Mouse (Mus musculus): ENCODE data around the gene Uqcr11.

DNA sequence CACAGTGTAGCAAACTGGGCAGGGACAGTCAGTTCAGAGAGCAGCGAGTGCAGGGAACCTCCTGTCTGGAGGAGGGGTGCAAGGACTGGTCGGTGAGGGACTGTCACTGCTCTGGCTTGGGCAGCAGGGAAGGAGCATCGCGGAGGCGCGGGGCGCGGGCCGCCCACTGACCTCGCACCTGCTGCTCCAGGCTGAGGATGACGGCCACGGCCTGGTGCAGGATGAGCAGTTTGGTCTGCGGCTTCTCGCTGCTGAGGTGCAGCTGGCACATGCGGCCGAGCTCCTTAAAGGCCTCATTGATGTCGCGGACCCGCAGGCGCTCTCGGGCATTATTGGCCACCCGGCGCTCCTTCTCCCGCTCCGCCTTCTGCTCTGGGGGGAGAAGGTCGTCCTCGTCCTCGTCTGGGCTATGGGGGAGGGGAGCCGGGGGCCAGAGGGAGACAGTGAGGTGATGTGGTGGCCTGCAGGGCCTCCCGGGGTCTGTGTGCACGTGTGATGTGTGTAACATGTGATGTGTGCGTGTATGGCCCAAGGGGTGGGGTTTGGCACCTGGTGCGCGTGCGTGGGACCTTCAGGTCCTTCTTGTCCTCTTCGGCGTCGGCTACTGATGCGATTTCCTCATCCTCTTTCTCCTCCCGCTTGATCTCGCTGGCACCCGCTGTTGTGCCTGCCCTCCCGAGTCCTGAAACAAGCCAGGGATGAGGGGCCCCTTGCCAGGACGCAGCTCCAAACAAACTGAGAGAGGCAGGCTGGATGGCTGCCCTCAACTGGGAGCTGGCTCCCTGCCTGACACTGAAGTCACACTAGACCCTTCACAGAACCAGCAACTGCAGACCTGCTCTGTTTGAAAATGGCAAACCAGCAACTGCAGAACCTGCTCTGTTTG lies 6.3 kb upstream of the Uqcr11 start:
- TF ChIP-seq CTCF (conservative IDR thresholded peaks at IDR 0.05; ENCODE audit: low read length) (no peak), POU5F1 (IDR thresholded peaks at IDR 0.05; ENCODE audit: borderline replicate concordance, low read length) (no peak), NANOG (IDR thresholded peaks at IDR 0.05; ENCODE audit: borderline replicate concordance, low read length) (no peak)

Data from E14TG2a.4 (cell line).